Comparison of ENCODE assay signal across 28 mouse cellular contexts in the genomic region with DNA sequence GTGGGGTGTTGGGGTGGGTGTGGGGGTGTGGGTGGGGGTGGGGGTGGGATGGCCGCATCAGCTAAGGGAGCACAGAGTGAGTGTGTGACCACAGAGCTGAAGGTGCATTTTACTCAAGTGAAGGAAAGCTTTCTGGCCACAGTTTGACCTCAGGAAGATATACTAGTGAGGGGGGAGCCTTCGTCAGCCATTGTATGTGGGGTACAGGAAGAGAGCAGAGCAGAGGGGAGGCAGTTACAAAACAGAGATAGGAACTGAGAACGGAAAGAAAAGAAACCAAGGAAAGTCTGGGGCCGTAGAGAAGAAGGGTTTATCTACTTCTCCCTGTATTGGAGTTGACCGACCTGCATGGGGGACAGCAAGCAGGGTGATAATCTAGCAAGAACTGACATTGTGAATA. TPM values are rescaled to one million over a fixed set of nuclear protein-coding genes. Genes with fewer than 3 reads are reported as not detected.
DNase-seq lines count a peak whose midpoint lies in the region; ATAC-seq and TF ChIP-seq lines count a peak whose summit lies in the region.
"Had no signal": no experiment of that assay in that cellular context is flagged by ENCODE, and none has a peak within 500 bp of the region (broad histone marks: within the 10 kb centered on the region; RNA-seq: fewer than 3 reads in every experiment).

No protein-coding gene starts in this region.

- no peak for ATAC-seq in liver, postnatal 0 days
- ATAC-seq in liver, embryonic 12.5 days: no peak
- peak; percentile 63 for ATAC-seq in common myeloid progenitor, adult 5-6 weeks (replicated peaks; ENCODE audit: low read depth, poor library complexity, severe bottlenecking)
- ATAC-seq in midbrain, embryonic 13.5 days: no peak
- ATAC-seq: CD4-positive, CD25-positive, alpha-beta regulatory T cell, adult 4 months; forebrain, embryonic 15.5 days; Patski had no signal

- no peak for TF ChIP-seq CTCF in liver, postnatal 0 days (IDR thresholded peaks at IDR 0.05; ENCODE audit: low read depth)
- no peak for TF ChIP-seq CTCF in ES-Bruce4 (IDR thresholded peaks at IDR 0.05; ENCODE audit: low read depth, low read length)

- no peak for TF ChIP-seq POLR2A in ES-Bruce4 (IDR thresholded peaks at IDR 0.05; ENCODE audit: insufficient read depth, low read length)

- 39% methylated on average over 5 of the region's 5 CpGs for WGBS in liver, postnatal 0 days (ENCODE audit: insufficient replicate concordance)
- WGBS in liver, embryonic 12.5 days (ENCODE audit: insufficient replicate concordance): 13% methylated on average over 5 of the region's 5 CpGs
- whole genome bisulfite sequencing in midbrain, embryonic 13.5 days: 89% methylated on average over 5 of the region's 5 CpGs

- H3K36me3 ChIP-seq in liver, postnatal 0 days (replicated peaks; ENCODE audit: insufficient read depth, low read length): no peaks in the 10 kb centered on the region
- no peaks in the 10 kb centered on the region for H3K36me3 ChIP-seq in liver, embryonic 12.5 days
- no peaks in the 10 kb centered on the region for H3K36me3 ChIP-seq in ES-Bruce4 (ENCODE audit: control insufficient read depth, insufficient read depth, low read length, poor library complexity, severe bottlenecking)
- H3K36me3 ChIP-seq in midbrain, embryonic 13.5 days: no peaks in the 10 kb centered on the region
- H3K36me3 ChIP-seq: embryonic facial prominence, embryonic 13.5 days; forebrain, embryonic 12.5 days; forebrain, embryonic 15.5 days; G1E; hindbrain, embryonic 12.5 days; hindbrain, embryonic 15.5 days had no signal

- 0 out of 2 replicates have a peak overlapping the region, but pooled peaks have one; percentile 6 for H3K27ac ChIP-seq in liver, postnatal 0 days (ENCODE audit: low read depth)
- H3K27ac ChIP-seq in liver, embryonic 12.5 days: no peak overlapping the region
- peak overlapping the region; percentile 95 for H3K27ac ChIP-seq in ES-Bruce4 (ENCODE audit: insufficient read depth, low read length)
- no peak overlapping the region for H3K27ac ChIP-seq in midbrain, embryonic 13.5 days
- H3K27ac ChIP-seq: embryonic facial prominence, embryonic 13.5 days; forebrain, embryonic 12.5 days; forebrain, embryonic 15.5 days; hindbrain, embryonic 12.5 days; hindbrain, embryonic 15.5 days had no signal

- H3K9me3 ChIP-seq in liver, postnatal 0 days (ENCODE audit: low read length): no peaks in the 10 kb centered on the region
- H3K9me3 ChIP-seq in liver, embryonic 12.5 days (replicated peaks): no peaks in the 10 kb centered on the region
- H3K9me3 ChIP-seq in ES-Bruce4 (replicated peaks; ENCODE audit: control insufficient read depth, insufficient read depth, low read length, poor library complexity, severe bottlenecking): no peaks in the 10 kb centered on the region
- no peaks in the 10 kb centered on the region for H3K9me3 ChIP-seq in midbrain, embryonic 13.5 days
- H3K9me3 ChIP-seq: embryonic facial prominence, embryonic 13.5 days; forebrain, embryonic 12.5 days; forebrain, embryonic 15.5 days; G1E; hindbrain, embryonic 12.5 days; hindbrain, embryonic 15.5 days had no signal

- H3K27me3 ChIP-seq in liver, postnatal 0 days (ENCODE audit: insufficient read depth, low read length): no peaks in the 10 kb centered on the region
- H3K27me3 ChIP-seq in liver, embryonic 12.5 days (replicated peaks): no peaks in the 10 kb centered on the region
- no peaks in the 10 kb centered on the region for H3K27me3 ChIP-seq in ES-Bruce4 (ENCODE audit: control insufficient read depth, insufficient read depth, low read length, poor library complexity, severe bottlenecking)
- H3K27me3 ChIP-seq in midbrain, embryonic 13.5 days: no peaks in the 10 kb centered on the region
- H3K27me3 ChIP-seq: embryonic facial prominence, embryonic 13.5 days; forebrain, embryonic 12.5 days; forebrain, embryonic 15.5 days; hindbrain, embryonic 12.5 days; hindbrain, embryonic 15.5 days; Patski had no signal

- H3K4me2 ChIP-seq in liver, postnatal 0 days (ENCODE audit: low read depth, low read length): no peak overlapping the region
- H3K4me2 ChIP-seq in liver, embryonic 12.5 days: no peak overlapping the region
- H3K4me2 ChIP-seq in midbrain, embryonic 13.5 days (replicated peaks): no peak overlapping the region
- H3K4me2 ChIP-seq: embryonic facial prominence, embryonic 13.5 days; forebrain, embryonic 12.5 days; forebrain, embryonic 15.5 days; heart, embryonic 11.5 days; hindbrain, embryonic 12.5 days; hindbrain, embryonic 15.5 days had no signal

- no peak overlapping the region for H3K4me3 ChIP-seq in liver, postnatal 0 days (ENCODE audit: low read depth, low read length)
- no peak overlapping the region for H3K4me3 ChIP-seq in liver, embryonic 12.5 days
- H3K4me3 ChIP-seq in ES-Bruce4 (ENCODE audit: low read depth, low read length): no peak overlapping the region
- no peak overlapping the region for H3K4me3 ChIP-seq in midbrain, embryonic 13.5 days (replicated peaks)
- H3K4me3 ChIP-seq: embryonic facial prominence, embryonic 13.5 days; erythroblast, embryonic 14.5 days; forebrain, embryonic 12.5 days; forebrain, embryonic 15.5 days; hindbrain, embryonic 12.5 days; hindbrain, embryonic 15.5 days had no signal

- H3K4me1 ChIP-seq in liver, postnatal 0 days (ENCODE audit: insufficient read depth): peaks cover 4% of the 10 kb centered on the region; the same call in 1 of the 2 replicates
- peaks cover 13% of the 10 kb centered on the region for H3K4me1 ChIP-seq in liver, embryonic 12.5 days
- H3K4me1 ChIP-seq in ES-Bruce4 (ENCODE audit: control insufficient read depth, insufficient read depth, low read length): peaks cover 8% of the 10 kb centered on the region
- H3K4me1 ChIP-seq in midbrain, embryonic 13.5 days (replicated peaks): 0 out of 2 replicates have a peak, but pooled peaks cover 4% of the 10 kb centered on the region
- H3K4me1 ChIP-seq: hindbrain, embryonic 15.5 days had no signal

- no peak overlapping the region for H3K9ac ChIP-seq in liver, postnatal 0 days (replicated peaks)
- H3K9ac ChIP-seq in liver, embryonic 12.5 days: no peak overlapping the region
- H3K9ac ChIP-seq in ES-Bruce4 (ENCODE audit: low read depth, poor library complexity, severe bottlenecking): peak overlapping the region; percentile 37; the same call in 1 of the 2 replicates
- H3K9ac ChIP-seq in midbrain, embryonic 13.5 days (replicated peaks): no peak overlapping the region
- H3K9ac ChIP-seq: embryonic facial prominence, embryonic 13.5 days; forebrain, embryonic 12.5 days; forebrain, embryonic 15.5 days; hindbrain, embryonic 12.5 days; hindbrain, embryonic 15.5 days had no signal

- no peak for DNase-seq in liver, postnatal 0 days
- DNase-seq in kidney, postnatal 10 days: no peak
- no peak for DNase-seq in cerebellum, postnatal 10 days
- DNase-seq: adrenal gland, adult 8-10 months; adrenal gland, postnatal 25 days; cerebellum, adult 11-12 months; cerebellum, adult 8-10 months; cerebellum, postnatal 14 days; gastrocnemius, postnatal 10 days; gastrocnemius, postnatal 36 days; heart, adult 11 months had no signal

- no peak for TF ChIP-seq EP300 in liver, postnatal 0 days (IDR thresholded peaks at IDR 0.05; ENCODE audit: low read depth)
- no peak for TF ChIP-seq EP300 in ES-Bruce4 (IDR thresholded peaks at IDR 0.05; ENCODE audit: insufficient read depth, low read depth, low read length)

RNA-seq across cellular contexts. Expression of gene Slc44a3, which starts 47.2 kb away (rescaled TPM):
- polyA plus RNA-seq in liver, postnatal 0 days (2015; fragmentation: Nextera tagmentation; extraction: Ambion mirVana): 15.2 and 16.6 TPM in 2 replicates
- 3.7 and 3.9 TPM in 2 replicates for polyA plus RNA-seq in liver, embryonic 12.5 days (2016; fragmentation: Nextera tagmentation; extraction: Ambion mirVana)
- polyA plus RNA-seq in ES-Bruce4 (2011; ENCODE audit: insufficient read depth, insufficient read length, low read depth, missing spikeins): 5.0 and 5.1 TPM in 2 replicates
- total RNA-seq in common myeloid progenitor, adult 5-6 weeks (2017): 0.46 TPM in 1 of 2 replicates, not detected in the other
- polyA plus RNA-seq in midbrain, embryonic 13.5 days (2015; fragmentation: Nextera tagmentation; extraction: Ambion mirVana): 0.82 and 0.86 TPM in 2 replicates
- total RNA-seq: gastrocnemius, adult 18-20 months; gastrocnemius, postnatal 36 days; heart, postnatal 25 days; hematopoietic stem cell, adult 5-6 weeks had no signal
- polyA plus RNA-seq: CD4-positive, CD25-positive, alpha-beta regulatory T cell, adult 4 months; erythroblast, embryonic 14.5 days; G1E had no signal

Comparison
In these comparisons a context has a peak if more than half of its experiments do, and no peak if none do; other contexts are left out.
1. H3K27ac ChIP-seq: peak in liver, postnatal 0 days (single experiment) and ES-Bruce4 (single experiment); none in liver, embryonic 12.5 days (single experiment) and midbrain, embryonic 13.5 days (single experiment).